Mouse (Mus musculus): ENCODE data around the gene Cep57. TPM values are rescaled to one million over a fixed set of nuclear protein-coding genes. Genes with fewer than 3 reads are reported as not detected.
"Not testable (repeated sequence)": the region's sequence is repeated elsewhere in the genome, so short reads cannot be mapped to it uniquely, and the experiment has no call there.

Gene Cep57
- polyA plus RNA-seq, 1 experiment from 2014 or later, result 64.6 TPM

DNA sequence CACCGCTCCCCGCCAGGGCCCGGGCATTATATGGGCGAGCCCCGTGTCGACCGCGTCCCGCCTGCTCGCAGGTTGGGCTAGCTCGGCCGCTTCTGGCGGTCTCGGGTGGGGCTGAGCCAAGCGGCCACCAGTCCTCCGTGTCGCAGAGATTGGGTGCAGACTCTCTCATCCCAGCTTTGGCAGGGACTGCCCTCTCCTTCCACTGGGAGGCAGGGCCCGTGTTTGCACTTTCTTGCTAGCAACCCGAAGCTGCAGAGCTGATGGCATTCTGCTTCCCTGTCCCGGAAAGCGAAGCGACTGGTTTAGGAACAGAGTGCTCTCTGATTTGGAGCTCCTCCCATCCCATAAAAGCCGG lies 1.2 kb upstream of the Cep57 start:
- H3K36me3 ChIP-seq, result peaks cover 25% of the 10 kb centered on the region
- peaks cover 26% of the 10 kb centered on the region for H3K4me1 ChIP-seq
- peak overlapping the region; percentile 95 for H3K27ac ChIP-seq
- under 1% methylated on average over 23 of the region's 23 CpGs for WGBS
- H3K4me3 ChIP-seq, result peak overlapping the region; percentile 83
- H3K4me2 ChIP-seq (replicated peaks), result peak overlapping the region; percentile 80
- ATAC-seq (ENCODE audit: low FRiP score, low read depth), result no peak
- peak overlapping the region; percentile 94 for H3K9ac ChIP-seq
- H3K9me3 ChIP-seq, result no peaks in the 10 kb centered on the region
- H3K27me3 ChIP-seq, result no peaks in the 10 kb centered on the region

DNA sequence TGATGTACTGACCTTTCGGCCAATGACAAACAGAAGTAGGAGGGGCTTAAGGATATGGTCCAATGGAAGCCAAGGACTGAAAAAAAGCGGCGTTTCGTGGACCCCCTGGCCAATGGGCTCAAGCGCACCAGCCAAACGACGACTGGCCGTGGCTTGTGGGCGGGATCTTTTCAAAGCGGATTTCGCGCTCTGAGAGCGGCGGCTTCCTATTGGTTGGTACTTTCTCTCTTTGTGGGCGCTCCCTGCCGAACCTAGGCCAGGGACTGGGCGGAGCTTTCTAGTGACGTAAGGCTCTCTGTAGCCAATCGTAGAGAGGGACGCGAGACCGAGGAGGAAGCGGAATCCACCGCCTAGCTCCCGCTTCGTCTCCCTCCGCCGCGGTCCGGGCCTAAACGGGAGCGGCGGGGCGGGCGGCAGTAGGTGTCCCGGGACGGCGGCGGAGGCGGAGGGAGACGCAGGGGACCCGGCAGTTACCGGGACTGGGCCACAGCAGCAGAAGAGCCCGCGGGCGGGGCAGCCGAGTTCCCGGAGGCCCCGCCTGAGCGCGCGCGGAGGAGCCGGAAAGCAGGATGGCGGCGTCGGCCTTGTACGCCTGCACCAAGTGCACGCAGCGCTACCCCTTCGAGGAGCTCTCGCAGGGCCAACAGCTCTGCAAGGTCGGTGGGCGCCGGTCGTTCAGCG lies 639 bp upstream of the Cep57 start, which contains the start of gene Fam76b:
Fam76b (plus strand) TSS at position 311 of the 681 bp plus-strand sequence.
- under 1% methylated on average over 66 of the region's 67 CpGs for WGBS
- H3K9ac ChIP-seq, result peak within 1 kb of the TSS; percentile 94
- H3K4me1 ChIP-seq, result peaks cover 26% of the 10 kb centered on the region
- H3K27me3 ChIP-seq, result no peaks in the 10 kb centered on the region
- no peaks in the 10 kb centered on the region for H3K9me3 ChIP-seq
- H3K27ac ChIP-seq, result peak within 1 kb of the TSS; percentile 99
- H3K4me3 ChIP-seq, result peak within 1 kb of the TSS; percentile 83
- H3K4me2 ChIP-seq (replicated peaks), result peak within 1 kb of the TSS; percentile 83
- H3K36me3 ChIP-seq, result peaks cover 23% of the 10 kb centered on the region
- ATAC-seq (ENCODE audit: low FRiP score, low read depth), result peak; percentile 94

DNA sequence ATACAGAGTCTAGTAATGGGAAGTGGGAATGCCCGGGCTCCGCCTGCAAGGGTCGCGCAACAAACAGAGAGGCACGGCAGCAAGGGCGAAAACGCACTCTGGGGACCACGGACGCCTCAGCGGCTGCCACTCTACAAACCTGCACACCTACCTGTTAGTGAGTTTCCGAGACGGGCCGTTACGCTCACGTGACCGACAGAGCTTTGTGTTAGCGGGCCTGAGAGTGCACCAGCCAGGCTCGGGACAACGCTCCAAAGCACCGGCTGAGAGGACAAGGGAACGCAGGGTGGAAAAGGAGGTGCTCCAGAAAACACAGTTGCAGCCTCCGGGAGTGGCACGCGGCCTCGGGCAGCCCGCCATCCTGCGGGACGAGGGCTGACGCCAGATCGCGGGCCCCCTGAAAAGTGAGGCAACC lies 509 bp downstream of the Cep57 start:
- H3K9me3 ChIP-seq, result no peaks in the 10 kb centered on the region
- peak overlapping the region; percentile 99 for H3K27ac ChIP-seq
- peak overlapping the region; percentile 83 for H3K4me3 ChIP-seq
- peak; percentile 2 for ATAC-seq (ENCODE audit: low FRiP score, low read depth)
- H3K9ac ChIP-seq, result peak overlapping the region; percentile 94
- H3K4me2 ChIP-seq (replicated peaks), result peak overlapping the region; percentile 83
- under 1% methylated on average over 31 of the region's 31 CpGs for WGBS
- H3K4me1 ChIP-seq, result peaks cover 26% of the 10 kb centered on the region
- H3K36me3 ChIP-seq, result peaks cover 18% of the 10 kb centered on the region
- no peaks in the 10 kb centered on the region for H3K27me3 ChIP-seq

DNA sequence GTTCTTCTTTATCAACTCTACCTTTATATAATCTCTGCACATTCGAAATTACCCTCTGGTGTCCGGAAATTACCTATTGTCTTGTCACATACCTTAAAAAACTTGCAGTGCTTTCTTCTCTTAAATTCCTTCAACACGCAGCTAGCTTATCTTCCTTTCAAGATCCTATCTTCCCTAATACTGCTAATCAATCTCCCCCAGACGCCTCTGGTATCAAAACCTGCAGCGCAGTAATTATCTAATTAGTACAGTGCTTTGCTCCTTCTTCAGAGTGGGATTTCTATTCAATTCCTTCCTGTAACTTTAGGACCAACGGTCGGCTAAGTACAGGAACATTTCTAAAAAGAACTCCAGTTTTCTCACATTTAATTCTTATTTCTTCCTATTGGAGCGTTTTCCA lies 1.0 kb downstream of the Cep57 start:
- Histone ChIP-seq H3K4me2 (replicated peaks) (peak overlapping the region; percentile 83), H3K9me3 (no peaks in the 10 kb centered on the region), H3K4me3 (peak overlapping the region; percentile 83), H3K9ac (peak overlapping the region; percentile 94), H3K27ac (peak overlapping the region; percentile 99), H3K27me3 (no peaks in the 10 kb centered on the region), H3K4me1 (peaks cover 26% of the 10 kb centered on the region), H3K36me3 (peaks cover 18% of the 10 kb centered on the region)
- 6% methylated on average over 8 of the region's 8 CpGs for WGBS
- no peak for ATAC-seq (ENCODE audit: low FRiP score, low read depth)

DNA sequence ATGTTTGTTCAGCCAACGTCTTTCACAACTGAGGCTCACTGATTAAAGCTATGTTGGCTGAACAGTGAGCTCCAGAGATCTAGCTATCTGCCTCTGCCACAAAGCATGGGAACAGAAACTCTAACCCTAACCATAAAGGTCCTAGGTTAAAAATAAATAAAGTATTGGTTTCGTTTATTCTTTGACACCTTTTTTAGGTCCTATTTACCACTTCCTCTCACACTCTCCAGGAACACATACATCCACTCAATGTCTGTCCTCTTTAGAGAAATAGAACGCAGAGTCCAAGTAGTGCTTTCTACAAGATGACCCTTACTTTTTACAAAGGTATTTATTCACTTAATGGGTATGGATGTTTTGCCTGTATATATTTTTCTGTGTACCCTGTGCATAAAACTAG lies 6.1 kb downstream of the Cep57 start:
- Histone ChIP-seq H3K27ac (no peak overlapping the region), H3K4me1 (peaks cover 19% of the 10 kb centered on the region), H3K4me3 (no peak overlapping the region), H3K9ac (no peak overlapping the region), H3K27me3 (no peaks in the 10 kb centered on the region), H3K36me3 (peaks cover 58% of the 10 kb centered on the region), H3K4me2 (replicated peaks) (no peak overlapping the region), H3K9me3 (no peaks in the 10 kb centered on the region)
- WGBS, result 95% methylated on average over 3 of the region's 3 CpGs
- no peak for ATAC-seq (ENCODE audit: low FRiP score, low read depth)

DNA sequence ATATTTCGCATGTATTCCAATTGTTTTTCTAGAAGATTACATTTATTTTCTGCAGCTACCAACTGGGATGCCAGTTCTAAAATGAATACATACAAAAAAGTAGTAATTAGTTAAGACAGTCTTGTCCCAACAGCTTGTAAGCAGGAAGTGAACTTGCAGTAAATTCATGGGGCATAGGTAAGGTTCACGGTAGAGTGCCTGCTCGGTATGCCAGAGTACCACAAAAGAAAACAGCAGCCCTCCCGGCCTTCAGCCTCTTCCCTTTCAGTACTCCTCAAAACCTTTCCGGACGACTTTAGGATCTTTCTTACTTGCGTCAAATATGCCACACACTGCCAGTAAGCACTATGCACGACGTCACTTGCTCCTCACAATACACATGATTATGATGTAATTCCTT lies 8.5 kb downstream of the Cep57 start:
- Histone ChIP-seq H3K9ac (no peak overlapping the region), H3K9me3 (no peaks in the 10 kb centered on the region)

DNA sequence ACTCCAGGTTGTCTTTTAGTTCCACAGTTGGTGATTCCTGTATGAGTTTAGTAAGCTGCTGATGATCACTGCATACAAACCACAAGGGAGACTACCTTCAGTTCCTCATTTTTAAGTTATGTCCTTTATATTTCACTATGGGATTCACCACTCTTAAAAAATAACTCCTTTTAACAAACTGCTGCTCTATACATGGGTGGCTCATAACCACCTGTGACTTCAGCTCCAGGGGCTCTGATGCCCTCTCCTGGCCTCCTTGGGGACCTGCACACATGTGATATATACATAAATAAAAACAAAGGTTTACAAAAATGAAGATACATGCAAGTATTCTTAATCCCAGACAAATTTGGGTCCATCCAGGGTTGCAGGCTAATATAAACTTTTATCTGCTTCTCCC lies 17.0 kb downstream of the Cep57 start:
- Histone ChIP-seq H3K27ac (no peak overlapping the region), H3K9ac (no peak overlapping the region), H3K4me3 (no peak overlapping the region), H3K4me1 (no peaks in the 10 kb centered on the region), H3K36me3 (peaks cover 73% of the 10 kb centered on the region), H3K4me2 (replicated peaks) (no peak overlapping the region), H3K27me3 (no peaks in the 10 kb centered on the region), H3K9me3 (no peaks in the 10 kb centered on the region)
- ATAC-seq (ENCODE audit: low FRiP score, low read depth), result no peak

More for the DNA sequence above, 8.5 kb downstream of the Cep57 start:
- H3K36me3 ChIP-seq, result peaks cover 72% of the 10 kb centered on the region
- H3K4me1 ChIP-seq, result no peaks in the 10 kb centered on the region
- no peak overlapping the region for H3K4me3 ChIP-seq
- H3K27ac ChIP-seq, result no peak overlapping the region
- H3K4me2 ChIP-seq (replicated peaks), result no peak overlapping the region
- no peak for ATAC-seq (ENCODE audit: low FRiP score, low read depth)
- H3K27me3 ChIP-seq, result no peaks in the 10 kb centered on the region
- 95% methylated on average over 9 of the region's 9 CpGs for WGBS

DNA sequence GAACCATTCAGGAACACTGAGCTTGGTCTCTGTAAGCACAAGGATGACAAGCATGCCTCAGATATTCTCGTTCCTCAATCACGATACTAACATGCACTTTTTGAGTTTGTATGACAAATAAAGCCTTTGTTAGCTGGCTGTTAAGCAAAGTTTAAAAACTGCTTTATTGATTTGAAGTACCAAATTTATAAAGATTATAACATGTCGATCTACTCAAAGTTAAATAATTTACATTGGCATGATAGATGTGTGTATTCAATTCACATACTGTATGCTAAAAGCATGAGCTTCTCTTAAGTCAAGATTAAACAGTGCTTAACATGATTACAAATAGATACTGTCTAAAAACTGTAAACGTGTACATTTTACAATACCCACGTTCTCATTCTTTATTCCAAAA lies 19.2 kb downstream of the Cep57 start:
- Histone ChIP-seq H3K27ac (no peak overlapping the region), H3K9ac (no peak overlapping the region), H3K9me3 (no peaks in the 10 kb centered on the region), H3K36me3 (peaks cover 86% of the 10 kb centered on the region), H3K4me1 (no peaks in the 10 kb centered on the region), H3K27me3 (no peaks in the 10 kb centered on the region), H3K4me2 (replicated peaks) (no peak overlapping the region), H3K4me3 (no peak overlapping the region)
- WGBS, result 91% methylated on average over 5 of the region's 5 CpGs
- ATAC-seq (ENCODE audit: low FRiP score, low read depth), result no peak

DNA sequence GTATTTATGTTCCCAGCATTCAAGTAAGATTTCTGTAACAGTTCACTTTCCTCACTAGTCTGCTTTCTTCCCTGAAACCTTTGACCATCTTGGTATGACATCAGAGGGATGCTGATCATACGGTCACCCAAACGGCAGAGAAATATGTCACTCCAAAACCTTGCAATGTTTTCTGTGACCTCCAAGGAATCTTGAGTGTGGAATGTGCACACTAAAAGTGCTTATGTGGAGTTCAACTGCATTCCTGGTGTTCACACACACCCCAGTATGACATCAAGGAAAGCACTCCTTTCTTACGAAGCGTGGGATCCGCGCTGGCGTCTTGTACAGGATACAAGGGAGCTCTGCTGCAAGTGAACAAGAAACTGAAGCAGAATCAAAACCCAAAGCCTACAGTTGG lies 20.1 kb downstream of the Cep57 start:
- Histone ChIP-seq H3K9me3 (no peaks in the 10 kb centered on the region), H3K27me3 (no peaks in the 10 kb centered on the region), H3K36me3 (peaks cover 84% of the 10 kb centered on the region), H3K4me2 (replicated peaks) (no peak overlapping the region), H3K9ac (no peak overlapping the region), H3K4me1 (no peaks in the 10 kb centered on the region), H3K27ac (no peak overlapping the region), H3K4me3 (no peak overlapping the region)
- WGBS, result 93% methylated on average over 7 of the region's 7 CpGs
- no peak for ATAC-seq (ENCODE audit: low FRiP score, low read depth)

DNA sequence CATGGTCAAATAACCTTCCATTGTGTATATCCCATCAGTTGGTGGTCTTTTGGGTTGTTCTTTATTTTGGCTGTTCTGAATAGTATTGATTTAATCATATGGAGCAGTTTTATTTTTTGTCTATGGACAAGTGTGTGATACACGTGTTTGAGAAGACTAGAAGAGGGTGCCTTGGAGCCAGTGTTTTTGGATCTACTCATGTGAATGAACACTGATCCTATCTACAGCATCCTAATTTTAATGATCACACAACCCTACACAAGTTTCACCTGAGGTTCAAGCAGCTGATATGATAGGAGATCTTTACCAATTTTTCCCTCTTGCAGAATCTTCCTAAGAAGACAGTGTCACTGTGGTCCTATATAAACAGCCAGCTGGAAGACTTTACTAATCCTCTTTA lies 22.4 kb downstream of the Cep57 start:
- H3K27ac ChIP-seq, result no peak overlapping the region
- no peak for ATAC-seq (ENCODE audit: low FRiP score, low read depth)
- H3K4me1 ChIP-seq, result no peaks in the 10 kb centered on the region
- 69% methylated on average over 1 of the region's 1 CpGs for WGBS
- H3K27me3 ChIP-seq, result no peaks in the 10 kb centered on the region
- peaks cover 77% of the 10 kb centered on the region for H3K36me3 ChIP-seq
- no peak overlapping the region for H3K9ac ChIP-seq
- H3K4me2 ChIP-seq (replicated peaks), result no peak overlapping the region
- no peaks in the 10 kb centered on the region for H3K9me3 ChIP-seq
- H3K4me3 ChIP-seq, result no peak overlapping the region

DNA sequence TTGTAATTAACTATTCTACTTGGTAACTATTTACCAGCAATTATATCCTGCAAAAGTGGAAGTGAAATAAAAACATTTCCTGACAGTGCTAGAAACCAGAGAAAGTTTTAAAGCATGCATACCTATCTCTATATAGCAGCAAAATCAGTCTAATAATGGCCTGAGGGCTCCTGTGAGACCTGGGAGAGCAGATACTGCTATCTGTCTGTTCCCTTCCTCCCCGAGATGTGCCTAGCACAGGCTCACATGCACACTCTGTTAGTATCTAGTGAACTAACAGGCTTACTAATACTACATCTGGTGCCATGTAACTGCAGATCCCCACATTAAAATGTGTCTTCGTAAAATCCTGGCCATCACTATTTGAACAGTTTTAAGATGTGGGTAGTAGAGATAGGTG lies 32.2 kb downstream of the Cep57 start:
- no peaks in the 10 kb centered on the region for H3K4me1 ChIP-seq

DNA sequence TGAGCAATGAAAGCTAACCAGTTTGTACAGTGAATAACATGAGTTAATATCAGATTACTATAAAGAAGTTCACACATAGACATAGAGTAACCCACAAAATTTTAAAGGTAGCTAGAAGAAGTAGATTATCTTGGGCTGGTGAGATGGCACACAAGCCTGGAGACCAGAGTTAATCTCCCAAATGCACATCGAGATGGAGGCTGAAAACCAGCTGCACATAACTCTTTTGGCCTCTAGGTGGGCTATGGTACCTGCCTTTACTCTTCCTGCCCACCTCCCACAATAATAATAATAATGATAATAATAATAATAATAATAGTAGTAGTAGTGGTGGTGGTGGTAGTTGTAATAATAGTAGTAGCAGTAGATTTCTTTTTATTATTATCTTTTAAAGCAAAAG lies 32.6 kb downstream of the Cep57 start:
- Histone ChIP-seq H3K9me3 (no peaks in the 10 kb centered on the region), H3K27me3 (no peaks in the 10 kb centered on the region), H3K4me3 (no peak overlapping the region), H3K9ac (no peak overlapping the region), H3K4me2 (replicated peaks) (no peak overlapping the region), H3K36me3 (peaks cover 72% of the 10 kb centered on the region), H3K27ac (no peak overlapping the region), H3K4me1 (no peaks in the 10 kb centered on the region)
- WGBS, result 78% methylated on average over 1 of the region's 1 CpGs
- ATAC-seq (ENCODE audit: low FRiP score, low read depth), result no peak

More for the DNA sequence above, 32.2 kb downstream of the Cep57 start:
- no peak overlapping the region for H3K4me3 ChIP-seq
- WGBS, result 85% methylated on average over 2 of the region's 2 CpGs
- H3K9me3 ChIP-seq, result no peaks in the 10 kb centered on the region
- H3K4me2 ChIP-seq (replicated peaks), result no peak overlapping the region
- H3K27me3 ChIP-seq, result no peaks in the 10 kb centered on the region
- no peak for ATAC-seq (ENCODE audit: low FRiP score, low read depth)
- H3K36me3 ChIP-seq, result peaks cover 72% of the 10 kb centered on the region
- no peak overlapping the region for H3K9ac ChIP-seq
- no peak overlapping the region for H3K27ac ChIP-seq

DNA sequence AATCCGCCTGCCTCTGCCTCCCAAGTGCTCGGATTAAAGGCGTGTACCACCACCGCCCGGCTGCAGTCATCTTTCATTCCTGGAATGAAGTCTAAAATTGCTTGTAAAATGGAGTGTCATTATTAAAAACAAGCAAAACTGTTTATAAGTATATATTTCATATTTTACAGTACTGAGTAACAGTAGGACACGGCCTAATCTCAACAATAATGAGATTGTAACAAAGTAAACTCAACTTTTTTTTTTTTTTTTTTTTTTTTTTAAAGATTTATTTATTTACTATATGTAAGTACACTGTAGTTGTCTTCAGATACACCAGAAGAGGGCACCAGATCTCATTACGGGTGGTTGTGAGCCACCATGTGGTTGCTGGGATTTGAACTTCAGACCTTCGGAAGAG lies 36.0 kb downstream of the Cep57 start:
- peaks cover 65% of the 10 kb centered on the region for H3K36me3 ChIP-seq

More for the DNA sequence above, 36.0 kb downstream of the Cep57 start:
- H3K4me2 ChIP-seq (replicated peaks); ATAC-seq (ENCODE audit: low FRiP score, low read depth); H3K9me3 ChIP-seq; H3K27me3 ChIP-seq; H3K27ac ChIP-seq; H3K4me3 ChIP-seq; H3K4me1 ChIP-seq; H3K9ac ChIP-seq: not testable (repeated sequence)
- WGBS, result 98% methylated on average over 8 of the region's 8 CpGs
